Mouse (Mus musculus) MEL (cell line): ENCODE measurements around the gene Mrpl58.

Source experiments
- CHD2 ChIP-seq: IDR thresholded peaks from 2 replicates; pipeline ENCODE4 v1.6.1; 2011; ENCODE audit warnings: low read length, improper control_type of control experiment
- CTCF ChIP-seq, 3 experiments: IDR thresholded peaks in 2 of 3; conservative IDR thresholded peaks in 1 of 3; 2 replicates each; pipeline ENCODE4 v1.5.1; 2011 to 2012; ENCODE audit warnings: low read length in 3 of 3, low read depth in 2 of 3, mild to moderate bottlenecking in 2 of 3, improper control_type of control experiment in 1 of 3, inconsistent platforms in 1 of 3, mixed read lengths in 1 of 3, moderate library complexity in 1 of 3; ENCODE audit not compliant: control insufficient read depth in 1 of 3, insufficient read depth in 1 of 3, poor library complexity in 1 of 3, severe bottlenecking in 1 of 3
- E2F4 ChIP-seq: IDR thresholded peaks from 2 replicates; pipeline ENCODE4 v1.6.1; 2011; ENCODE audit warnings: low read depth, low read length, improper control_type of control experiment, borderline replicate concordance
- EP300 ChIP-seq, 2 experiments: IDR thresholded peaks; 2 replicates each; pipeline ENCODE4 v1.6.1; 2011; ENCODE audit warnings: improper control_type of control experiment in 2 of 2, low read length in 2 of 2, low read depth in 1 of 2, mild to moderate bottlenecking in 1 of 2
- GATA1 ChIP-seq: IDR thresholded peaks from 2 replicates; pipeline ENCODE4 v1.6.1; 2011; ENCODE audit warnings: low read depth, low read length, improper control_type of control experiment
- HCFC1 ChIP-seq: IDR thresholded peaks from 2 replicates; pipeline ENCODE4 v1.6.1; 2012; ENCODE audit warnings: low read depth, mild to moderate bottlenecking, inconsistent platforms, low read length, improper control_type of control experiment, moderate library complexity
- MAX ChIP-seq: IDR thresholded peaks from 2 replicates; pipeline ENCODE4 v1.6.1; 2011; ENCODE audit warnings: low read length, improper control_type of control experiment
- POLR2A ChIP-seq, 2 experiments: IDR thresholded peaks; 2 replicates each; pipeline ENCODE4 v1.6.1; 2011 to 2012; ENCODE audit warnings: low read length in 2 of 2, mild to moderate bottlenecking in 2 of 2, control low read depth in 1 of 2, improper control_type of control experiment in 1 of 2, low read depth in 1 of 2, moderate library complexity in 1 of 2; ENCODE audit not compliant: control insufficient read depth in 1 of 2, insufficient read depth in 1 of 2, poor library complexity in 1 of 2
- RAD21 ChIP-seq: IDR thresholded peaks from 2 replicates; pipeline ENCODE4 v1.6.1; 2011; ENCODE audit warnings: mild to moderate bottlenecking, low read depth, low read length, improper control_type of control experiment
- TCF12 ChIP-seq: IDR thresholded peaks from 2 replicates; pipeline ENCODE4 v1.6.1; 2014; ENCODE audit warnings: low read depth, mild to moderate bottlenecking, inconsistent platforms, low read length, improper control_type of control experiment, moderate library complexity

- TF ChIP-seq POLR2A (IDR thresholded peaks at IDR 0.05; ENCODE audit: control insufficient read depth in 1 of 2, insufficient read depth in 1 of 2, low read depth in 1 of 2, low read length in 2 of 2, poor library complexity in 1 of 2): no peak
- no peak for TF ChIP-seq RAD21
- no peak for TF ChIP-seq GATA1
- TF ChIP-seq CTCF (IDR thresholded peaks at IDR 0.05 in 2 of 3, conservative IDR thresholded peaks at IDR 0.05 in 1 of 3; ENCODE audit: control insufficient read depth in 1 of 3, insufficient read depth in 1 of 3, low read depth in 2 of 3, low read length in 3 of 3, poor library complexity in 1 of 3, severe bottlenecking in 1 of 3): no peak
- TF ChIP-seq MAX: no peak
- TF ChIP-seq CHD2: no peak
- no peak for TF ChIP-seq EP300 (IDR thresholded peaks at IDR 0.05; ENCODE audit: low read depth in 1 of 2, low read length in 2 of 2)
- no peak for TF ChIP-seq HCFC1
- no peak for TF ChIP-seq E2F4
- TF ChIP-seq TCF12: no peak
These were observed 22.3 kb upstream of the Mrpl58 start for GRCm38 (mm10) chr11:115381276-115381675.
